Mouse (Mus musculus): ENCODE results near the gene Unc13d. TPM values are rescaled to one million over a fixed set of nuclear protein-coding genes. Genes with fewer than 3 reads are reported as not detected.

Unc13d gene
- polyA plus RNA-seq, 1 experiment, result 2.4 TPM

DNA sequence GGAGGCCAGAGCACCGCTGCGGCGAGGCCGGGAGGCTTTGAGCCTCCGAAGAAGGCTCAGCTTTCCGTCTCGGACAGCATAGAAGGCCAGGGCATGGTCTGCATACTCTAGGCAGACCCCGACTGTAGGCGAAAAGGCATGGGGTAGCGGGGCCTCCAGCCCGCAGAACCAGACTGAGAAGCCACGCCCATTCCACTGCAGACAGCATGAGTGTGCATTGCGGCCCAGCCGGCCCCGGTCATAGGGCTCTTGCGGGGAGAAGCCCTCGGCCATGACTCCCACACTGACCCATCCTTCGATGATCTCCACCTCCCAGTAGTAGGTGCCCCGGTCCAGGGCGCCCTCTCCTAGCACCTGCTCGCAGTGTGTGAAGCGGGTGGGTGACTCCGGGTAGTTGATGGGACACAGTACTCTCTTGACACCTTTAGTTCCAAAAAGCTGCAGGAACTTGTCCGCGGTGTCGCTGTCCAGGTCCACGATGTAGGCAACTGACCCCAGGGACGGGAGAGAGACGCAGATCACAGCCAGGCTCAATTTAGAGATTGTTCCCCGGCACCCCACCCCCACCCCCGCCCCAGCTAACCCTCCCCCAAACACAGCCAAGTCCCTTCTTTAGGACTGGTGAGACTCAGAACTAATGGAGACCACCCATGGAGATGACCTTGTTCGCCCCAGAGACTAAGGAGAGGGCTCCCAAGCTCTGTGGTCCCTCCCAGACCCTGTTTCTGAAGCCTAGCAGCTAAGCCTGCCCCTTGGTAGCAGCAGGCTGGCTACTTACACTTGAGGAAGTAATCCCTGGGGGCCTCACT, 28.6 kb upstream of the Unc13d start:
- Histone ChIP-seq H3K36me3 (ENCODE audit: control insufficient read depth, insufficient read depth, low read length) (peaks cover 2% of the 10 kb centered on the region; the same call in 1 of the 2 replicates), H3K27ac (ENCODE audit: insufficient read depth, low read depth, low read length) (peak overlapping the region; percentile 66), H3K4me3 (ENCODE audit: insufficient read depth, low read depth, low read length) (no peak overlapping the region; the same call in 1 of the 2 replicates), H3K4me1 (ENCODE audit: control insufficient read depth, insufficient read depth, low read length) (peaks cover 49% of the 10 kb centered on the region), H3K27me3 (replicated peaks; ENCODE audit: control insufficient read depth, insufficient read depth, low read length) (no peaks in the 10 kb centered on the region)
- DNase-seq, result peak; percentile 29
- WGBS, result 58% methylated on average over 32 of the region's 32 CpGs
- TF ChIP-seq POLR2A (IDR thresholded peaks at IDR 0.05; ENCODE audit: low read depth, low read length) (no peak), CTCF (conservative IDR thresholded peaks at IDR 0.05; ENCODE audit: insufficient read depth, insufficient read length, low read depth, low read length) (no peak)

GRCm38 (mm10) chr11:116105065-116105464, 27.3 kb upstream of the Unc13d start:
- no peak overlapping the region for H3K4me3 ChIP-seq (ENCODE audit: insufficient read depth, low read depth, low read length)
- H3K27ac ChIP-seq (ENCODE audit: insufficient read depth, low read depth, low read length), result peak overlapping the region; percentile 18
- peaks cover 2% of the 10 kb centered on the region; the same call in 1 of the 2 replicates for H3K36me3 ChIP-seq (ENCODE audit: control insufficient read depth, insufficient read depth, low read length)
- WGBS, result 81% methylated on average over 2 of the region's 2 CpGs
- H3K4me1 ChIP-seq (ENCODE audit: control insufficient read depth, insufficient read depth, low read length), result peaks cover 58% of the 10 kb centered on the region
- H3K27me3 ChIP-seq (replicated peaks; ENCODE audit: control insufficient read depth, insufficient read depth, low read length), result no peaks in the 10 kb centered on the region
- peak; percentile 51 for DNase-seq
- TF ChIP-seq POLR2A (IDR thresholded peaks at IDR 0.05; ENCODE audit: low read depth, low read length) (no peak), CTCF (conservative IDR thresholded peaks at IDR 0.05; ENCODE audit: insufficient read depth, insufficient read length, low read depth, low read length) (no peak)

DNA sequence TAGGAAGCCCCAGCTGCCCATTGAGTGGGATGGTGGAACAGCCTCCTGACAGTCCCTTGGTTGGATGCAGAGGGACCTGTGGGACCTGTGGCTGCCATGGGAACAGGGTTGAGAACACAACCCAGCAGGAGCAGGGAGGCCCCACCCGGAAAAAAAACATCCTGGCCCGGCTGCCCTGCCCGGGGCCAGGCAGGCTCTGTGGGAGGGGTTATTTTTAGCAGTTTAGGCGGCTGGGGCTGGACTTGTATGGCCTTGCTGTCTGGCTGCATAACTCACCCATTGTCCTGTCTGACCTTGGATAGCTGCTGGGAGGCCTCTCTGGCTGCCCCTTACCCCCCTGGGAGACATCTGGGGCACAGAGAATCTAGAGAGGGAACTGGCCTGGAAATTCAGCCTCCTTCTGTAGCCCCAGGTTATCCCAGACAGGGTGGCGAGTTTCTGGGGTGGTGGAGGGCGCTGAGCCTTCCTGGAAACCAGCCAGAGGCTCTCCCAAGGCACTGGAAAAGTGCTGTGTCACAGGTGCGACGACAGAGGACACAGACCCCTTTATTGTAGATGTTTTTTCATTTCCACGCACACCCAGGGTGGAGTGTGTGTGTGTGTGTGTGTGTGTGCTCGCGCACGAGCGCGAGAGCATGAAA, 26.4 kb upstream of the Unc13d start:
- WGBS, result 13% methylated on average over 14 of the region's 14 CpGs
- peak; percentile 95 for DNase-seq
- H3K36me3 ChIP-seq (ENCODE audit: control insufficient read depth, insufficient read depth, low read length), result peaks cover 2% of the 10 kb centered on the region; the same call in 1 of the 2 replicates
- H3K4me3 ChIP-seq (ENCODE audit: insufficient read depth, low read depth, low read length), result no peak overlapping the region
- TF ChIP-seq CTCF (conservative IDR thresholded peaks at IDR 0.05; ENCODE audit: insufficient read depth, insufficient read length, low read depth, low read length) (no peak), POLR2A (IDR thresholded peaks at IDR 0.05; ENCODE audit: low read depth, low read length) (no peak)
- H3K27ac ChIP-seq (ENCODE audit: insufficient read depth, low read depth, low read length), result peak overlapping the region; percentile 91
- peaks cover 61% of the 10 kb centered on the region for H3K4me1 ChIP-seq (ENCODE audit: control insufficient read depth, insufficient read depth, low read length)
- H3K27me3 ChIP-seq (replicated peaks; ENCODE audit: control insufficient read depth, insufficient read depth, low read length), result no peaks in the 10 kb centered on the region

GRCm38 (mm10) chr11:116103572-116103971, 25.8 kb upstream of the Unc13d start:
- 37% methylated on average over 12 of the region's 12 CpGs for WGBS
- H3K36me3 ChIP-seq (ENCODE audit: control insufficient read depth, insufficient read depth, low read length), result peaks cover 2% of the 10 kb centered on the region; the same call in 1 of the 2 replicates
- no peak overlapping the region for H3K4me3 ChIP-seq (ENCODE audit: insufficient read depth, low read depth, low read length)
- H3K4me1 ChIP-seq (ENCODE audit: control insufficient read depth, insufficient read depth, low read length), result peaks cover 65% of the 10 kb centered on the region
- peak; percentile 51 for DNase-seq
- H3K27me3 ChIP-seq (replicated peaks; ENCODE audit: control insufficient read depth, insufficient read depth, low read length), result no peaks in the 10 kb centered on the region
- H3K27ac ChIP-seq (ENCODE audit: insufficient read depth, low read depth, low read length), result peak overlapping the region; percentile 91
- TF ChIP-seq CTCF (conservative IDR thresholded peaks at IDR 0.05; ENCODE audit: insufficient read depth, insufficient read length, low read depth, low read length) (no peak), POLR2A (IDR thresholded peaks at IDR 0.05; ENCODE audit: low read depth, low read length) (no peak)

GRCm38 (mm10) chr11:116102472-116102871, 24.7 kb upstream of the Unc13d start:
- peak overlapping the region; percentile 83 for H3K27ac ChIP-seq (ENCODE audit: insufficient read depth, low read depth, low read length)
- TF ChIP-seq CTCF (conservative IDR thresholded peaks at IDR 0.05; ENCODE audit: insufficient read depth, insufficient read length, low read depth, low read length) (no peak), POLR2A (IDR thresholded peaks at IDR 0.05; ENCODE audit: low read depth, low read length) (no peak)
- WGBS, result 35% methylated on average over 3 of the region's 4 CpGs
- DNase-seq, result peak; percentile 8
- H3K4me3 ChIP-seq (ENCODE audit: insufficient read depth, low read depth, low read length), result peak overlapping the region; percentile 26; the same call in 1 of the 2 replicates
- peaks cover 62% of the 10 kb centered on the region for H3K4me1 ChIP-seq (ENCODE audit: control insufficient read depth, insufficient read depth, low read length)
- H3K27me3 ChIP-seq (replicated peaks; ENCODE audit: control insufficient read depth, insufficient read depth, low read length), result no peaks in the 10 kb centered on the region
- H3K36me3 ChIP-seq (ENCODE audit: control insufficient read depth, insufficient read depth, low read length), result peaks cover 2% of the 10 kb centered on the region; the same call in 1 of the 2 replicates

DNA sequence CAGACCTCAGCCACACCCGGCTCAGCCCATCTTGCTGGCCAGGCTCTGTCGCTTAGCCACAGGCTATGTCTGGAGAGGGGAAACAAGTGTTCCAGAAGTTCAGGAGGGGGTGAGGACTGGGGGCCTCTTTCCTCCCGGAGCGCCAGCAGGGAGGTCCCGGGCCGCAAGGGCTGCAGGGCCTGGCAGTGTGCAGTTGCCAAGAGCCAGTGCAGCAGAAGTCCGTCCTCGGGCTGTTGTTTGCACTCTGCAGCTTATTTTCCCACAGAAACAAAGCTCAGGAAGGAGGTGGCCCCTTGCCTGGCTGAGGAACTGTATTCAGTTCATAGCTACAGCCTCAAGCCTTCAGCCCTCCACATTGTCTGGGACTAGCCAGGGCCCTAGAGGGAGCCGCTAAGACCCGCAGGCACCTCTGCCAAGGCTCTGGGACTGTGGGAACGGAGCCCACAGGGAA, 24.2 kb upstream of the Unc13d start:
- peaks cover 56% of the 10 kb centered on the region for H3K4me1 ChIP-seq (ENCODE audit: control insufficient read depth, insufficient read depth, low read length)
- peak overlapping the region; percentile 26 for H3K4me3 ChIP-seq (ENCODE audit: insufficient read depth, low read depth, low read length)
- peak; percentile 76 for DNase-seq
- TF ChIP-seq CTCF (conservative IDR thresholded peaks at IDR 0.05; ENCODE audit: insufficient read depth, insufficient read length, low read depth, low read length), result no peak
- no peak for TF ChIP-seq POLR2A (IDR thresholded peaks at IDR 0.05; ENCODE audit: low read depth, low read length)
- peaks cover 2% of the 10 kb centered on the region; the same call in 1 of the 2 replicates for H3K36me3 ChIP-seq (ENCODE audit: control insufficient read depth, insufficient read depth, low read length)
- 7% methylated on average over 11 of the region's 11 CpGs for WGBS
- no peaks in the 10 kb centered on the region for H3K27me3 ChIP-seq (replicated peaks; ENCODE audit: control insufficient read depth, insufficient read depth, low read length)
- H3K27ac ChIP-seq (ENCODE audit: insufficient read depth, low read depth, low read length), result peak overlapping the region; percentile 83

- Histone ChIP-seq H3K27me3 (replicated peaks; ENCODE audit: control insufficient read depth, insufficient read depth, low read length) (no peaks in the 10 kb centered on the region), H3K27ac (ENCODE audit: insufficient read depth, low read depth, low read length) (peak overlapping the region; percentile 83), H3K4me1 (ENCODE audit: control insufficient read depth, insufficient read depth, low read length) (peaks cover 49% of the 10 kb centered on the region), H3K4me3 (ENCODE audit: insufficient read depth, low read depth, low read length) (peak overlapping the region; percentile 39), H3K36me3 (ENCODE audit: control insufficient read depth, insufficient read depth, low read length) (no peaks in the 10 kb centered on the region)
- DNase-seq, result peak; percentile 43
- 44% methylated on average over 7 of the region's 7 CpGs for WGBS
- TF ChIP-seq POLR2A (IDR thresholded peaks at IDR 0.05; ENCODE audit: low read depth, low read length), result no peak
- TF ChIP-seq CTCF (conservative IDR thresholded peaks at IDR 0.05; ENCODE audit: insufficient read depth, insufficient read length, low read depth, low read length), result no peak
Measured at GRCm38 (mm10) chr11:116100839-116101238, 23.1 kb upstream of the Unc13d start.
